Mouse (Mus musculus) forelimb bud, embryonic 11.5 days (tissue): Measurements from ENCODE around the gene Tcf23.
A peak's percentile ranks its signal among the peaks of the same experiment; 100 is the strongest.

Experiments used
- DNase-seq: peaks from one replicate; pipeline ENCODE4 v3.0.0-alpha.2; 2012; ENCODE audit warnings: low read depth, low spot score

Tcf23 gene

GRCm38 (mm10) chr5:30949654-30950326 lies 18.7 kb upstream of the Tcf23 start:
- peak; percentile 86 for DNase-seq

- DNase-seq: no peak
Measured at GRCm38 (mm10) chr5:30950451-30950850, 18.0 kb upstream of the Tcf23 start.

GRCm38 (mm10) chr5:30950922-30951321 lies 17.5 kb upstream of the Tcf23 start:
- no peak for DNase-seq

DNA sequence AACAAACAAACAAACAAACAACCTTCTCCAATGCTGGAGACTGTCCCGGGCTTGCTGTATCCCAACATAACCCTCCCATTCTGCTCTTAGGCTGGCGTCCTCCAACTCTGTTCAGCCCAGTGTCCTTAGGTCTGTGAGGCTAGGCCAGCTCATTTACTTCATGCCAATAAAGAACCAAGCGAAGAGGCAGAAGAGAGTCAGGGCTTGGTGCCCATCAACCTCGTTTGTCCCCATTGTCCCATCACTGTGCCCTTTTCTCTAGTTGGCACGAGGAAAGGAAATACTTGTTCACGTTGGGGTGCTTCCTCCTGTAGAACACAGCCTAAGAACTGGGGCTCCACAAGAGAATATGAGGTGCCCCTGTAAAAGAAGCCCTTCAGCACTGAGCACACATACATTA lies 16.8 kb upstream of the Tcf23 start:
- DNase-seq: no peak

- DNase-seq: no peak
Measured at GRCm38 (mm10) chr5:30952551-30952950, 15.9 kb upstream of the Tcf23 start.

- no peak for DNase-seq
Measured at GRCm38 (mm10) chr5:30954065-30954464, 14.4 kb upstream of the Tcf23 start.

- no peak for DNase-seq
Measured at GRCm38 (mm10) chr5:30954556-30954955, 13.9 kb upstream of the Tcf23 start.

DNA sequence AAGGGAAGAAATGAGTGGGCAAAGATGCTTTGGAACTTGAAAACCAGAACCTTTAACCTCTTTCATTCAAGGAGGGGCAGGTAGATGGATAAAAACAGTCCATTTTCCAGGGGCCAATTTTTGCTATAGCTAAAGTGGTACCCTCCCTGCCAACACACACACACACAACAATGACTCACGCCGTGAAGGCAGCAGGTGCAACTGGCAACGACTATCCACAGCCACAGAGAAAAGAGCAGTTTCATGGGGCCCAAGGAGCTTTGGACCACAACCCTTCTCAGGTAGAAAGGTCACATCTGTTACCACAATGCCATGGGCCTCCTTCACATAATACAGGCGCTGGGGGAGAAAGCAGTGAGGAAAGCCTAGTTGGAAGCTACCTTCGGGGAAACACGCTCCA lies 12.7 kb upstream of the Tcf23 start:
- DNase-seq: no peak

DNA sequence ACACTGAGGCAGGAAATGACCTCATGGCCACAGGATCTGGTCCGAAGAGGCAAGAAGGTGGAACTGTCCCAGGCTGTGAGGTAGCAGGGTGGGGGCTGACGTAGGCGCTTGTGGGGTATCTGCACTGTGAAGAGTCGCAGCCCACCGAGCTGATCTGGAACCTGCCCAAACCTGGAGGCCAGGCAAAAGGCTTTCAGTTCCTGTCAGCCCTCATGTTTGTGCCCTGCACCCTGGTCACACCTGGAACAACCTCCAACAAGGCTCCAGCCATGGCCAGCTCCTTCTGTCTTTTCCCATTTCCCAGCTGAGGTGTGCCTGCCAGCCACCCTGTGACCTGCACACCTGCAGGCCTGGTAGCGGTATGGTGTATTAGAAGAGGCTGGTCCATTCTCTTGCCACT lies 10.6 kb upstream of the Tcf23 start:
- no peak for DNase-seq

DNA sequence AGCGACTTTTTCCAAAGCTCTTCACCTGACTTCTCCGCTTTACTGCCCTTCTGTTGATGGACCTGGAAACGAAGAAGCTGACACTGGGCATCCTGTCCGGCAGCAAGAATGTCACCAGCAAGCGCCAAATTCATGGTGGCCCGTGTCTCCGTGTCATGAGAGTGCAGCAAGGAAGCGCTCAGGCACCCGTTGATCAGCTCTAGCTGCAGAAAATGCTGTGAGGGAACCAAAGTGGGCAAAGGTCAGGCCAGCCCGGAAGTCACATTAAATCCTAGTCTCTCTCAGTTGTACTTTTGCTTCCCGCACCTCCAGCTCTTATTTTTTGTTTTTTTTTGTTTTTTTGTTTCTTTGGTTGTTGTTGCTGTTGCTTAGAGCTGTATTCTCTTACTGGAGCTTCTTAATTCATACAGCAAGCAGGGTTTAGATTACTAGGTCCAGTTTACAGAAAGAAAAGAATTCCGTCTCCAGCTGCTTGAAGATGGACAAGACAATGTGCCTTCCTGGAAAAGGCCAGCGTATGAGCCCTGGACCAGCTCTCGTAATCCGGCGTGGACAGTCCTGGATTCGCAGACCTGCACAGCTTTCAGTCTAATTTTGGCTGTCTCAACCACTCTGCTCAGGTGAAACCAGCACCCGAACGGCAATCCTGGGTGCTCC lies 9.1 kb upstream of the Tcf23 start:
- DNase-seq: no peak

- DNase-seq: peak; percentile 99
Measured at GRCm38 (mm10) chr5:30959966-30960501, 8.4 kb upstream of the Tcf23 start, which contains the start of gene Preb. Gene Preb, minus strand, starts transcription at chr5:30960361.

GRCm38 (mm10) chr5:30960814-30961213 lies 7.6 kb upstream of the Tcf23 start:
- DNase-seq: no peak

- no peak for DNase-seq
Measured at GRCm38 (mm10) chr5:30961545-30962505, 6.6 kb upstream of the Tcf23 start.

- DNase-seq: no peak
Measured at GRCm38 (mm10) chr5:30963916-30964315, 4.5 kb upstream of the Tcf23 start.

DNA sequence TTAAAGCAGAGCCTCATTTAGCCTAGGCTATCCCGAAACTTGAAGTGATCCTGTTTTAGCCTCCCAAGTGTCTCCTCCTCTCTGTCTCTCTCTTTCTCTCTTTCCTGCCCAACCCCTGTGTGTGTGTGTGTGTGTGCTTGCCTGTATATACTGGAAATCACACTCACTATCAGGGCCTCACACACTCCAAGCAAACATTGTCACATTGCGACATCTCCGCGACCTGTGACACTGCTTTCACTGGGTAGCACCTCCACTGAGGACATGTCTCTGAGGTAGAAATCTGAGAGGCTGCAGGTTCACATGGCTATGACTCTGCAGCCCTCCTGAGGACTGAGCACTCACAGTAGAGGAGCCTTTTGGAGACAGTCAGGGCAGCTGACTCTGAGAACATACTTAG lies 2.3 kb upstream of the Tcf23 start:
- no peak for DNase-seq

GRCm38 (mm10) chr5:30969440-30969839 lies 978 bp downstream of the Tcf23 start:
- no peak for DNase-seq

GRCm38 (mm10) chr5:30974870-30975656 lies 6.6 kb downstream of the Tcf23 start:
- no peak for DNase-seq

GRCm38 (mm10) chr5:30982357-30982756 lies 13.9 kb downstream of the Tcf23 start:
- no peak for DNase-seq

- DNase-seq: no peak
Measured at GRCm38 (mm10) chr5:30992980-30993676, 24.7 kb downstream of the Tcf23 start.

- DNase-seq: no peak
Measured at GRCm38 (mm10) chr5:30994074-30994473, 25.6 kb downstream of the Tcf23 start.
